Mouse (Mus musculus) olfactory bulb, adult 2 months (tissue): ENCODE results near the gene Masp2.

Experiments
- CTCF ChIP-seq: fragments of 200-500 bp; IDR thresholded peaks from 2 replicates; pipeline ENCODE4 v1.5.1; 2012; ENCODE audit warnings: low read depth, mild to moderate bottlenecking, low read length, moderate library complexity; ENCODE audit not compliant: insufficient read depth
- POLR2A ChIP-seq: fragments of 200-500 bp; IDR thresholded peaks from 2 replicates; pipeline ENCODE4 v1.6.1; 2012; ENCODE audit warnings: mild to moderate bottlenecking, low read depth, low read length, moderate library complexity; ENCODE audit not compliant: insufficient read depth

GRCm38 (mm10) chr4:148620718-148621117 lies 18.4 kb downstream of the Masp2 start:
- TF ChIP-seq CTCF (no peak), POLR2A (no peak)
